Mouse (Mus musculus) hindbrain, embryonic 13.5 days (tissue): ENCODE results near the gene Tpsb2. TPM values are rescaled to one million over a fixed set of nuclear protein-coding genes. Genes with fewer than 3 reads are reported as not detected.

Experiments
- polyA plus RNA-seq: library from polyadenylated mRNA; unstranded; fragments of >200 nt; fragmentation: Nextera tagmentation; extraction: Ambion mirVana; gene quantifications from 2 replicates; pipeline ENCODE4 v1.2.1, GENCODE M21; 2015

Tpsb2 gene
- polyA plus RNA-seq, 1 experiment from 2014 or later: 0.14 TPM

Other genes starting within 250 kb of the Tpsb2 start
- not detected in 2 replicates for gene Ptx4, start 245.5 kb upstream of the Tpsb2 start, polyA plus RNA-seq
- 24.9 and 30.4 TPM in 2 replicates for gene Clcn7, start 232.9 kb upstream of the Tpsb2 start, polyA plus RNA-seq
- not detected in 2 replicates for gene Ccdc154, start 203.8 kb upstream of the Tpsb2 start, polyA plus RNA-seq
- gene Gm38655, start 190.8 kb upstream of the Tpsb2 start, polyA plus RNA-seq: not detected in 2 replicates
- gene BC003965, start 181.8 kb upstream of the Tpsb2 start, polyA plus RNA-seq: 33.1 and 35.0 TPM in 2 replicates
- 11.3 and 11.9 TPM in 2 replicates for gene Unkl, start 177.9 kb upstream of the Tpsb2 start, polyA plus RNA-seq
- 91.6 and 94.0 TPM in 2 replicates for gene Gnptg, start 126.2 kb upstream of the Tpsb2 start, polyA plus RNA-seq
- 59.6 and 62.9 TPM in 2 replicates for gene Tsr3, start 126.1 kb upstream of the Tpsb2 start, polyA plus RNA-seq
- 6.4 and 6.5 TPM in 2 replicates for gene Baiap3, start 109.9 kb upstream of the Tpsb2 start, polyA plus RNA-seq
- gene Ube2i, start 91.7 kb upstream of the Tpsb2 start, polyA plus RNA-seq: 566 and 573 TPM in 2 replicates
- not detected in 2 replicates for gene Prss34, start 67.9 kb upstream of the Tpsb2 start, polyA plus RNA-seq
- not detected in 2 replicates for gene Prss28, start 57.7 kb upstream of the Tpsb2 start, polyA plus RNA-seq
- not detected in 2 replicates for gene Prss29, start 47.7 kb upstream of the Tpsb2 start, polyA plus RNA-seq
- gene Tpsab1, start 20.7 kb upstream of the Tpsb2 start, polyA plus RNA-seq: 0.08 TPM in 1 of 2 replicates, not detected in the other
- gene Tpsg1, start 3.0 kb downstream of the Tpsb2 start, polyA plus RNA-seq: 0.85 and 0.90 TPM in 2 replicates
- gene Cacna1h, start 67.5 kb downstream of the Tpsb2 start, polyA plus RNA-seq: 9.7 and 10.2 TPM in 2 replicates
- gene Tekt4, start 88.3 kb downstream of the Tpsb2 start, polyA plus RNA-seq: 1.1 and 2.0 TPM in 2 replicates
- gene Sstr5, start 131.0 kb downstream of the Tpsb2 start, polyA plus RNA-seq: 0.38 and 0.45 TPM in 2 replicates
- 11.1 and 11.8 TPM in 2 replicates for gene Sox8, start 204.4 kb downstream of the Tpsb2 start, polyA plus RNA-seq
- gene Lmf1, start 212.8 kb downstream of the Tpsb2 start, polyA plus RNA-seq: 22.6 and 24.0 TPM in 2 replicates